Mouse (Mus musculus): ENCODE measurements around the gene Dpp6. TPM values are rescaled to one million over a fixed set of nuclear protein-coding genes. Genes with fewer than 3 reads are reported as not detected.

The Dpp6 gene
- polyA plus RNA-seq, 1 experiment from 2014 or later, result 0.06 TPM

DNA sequence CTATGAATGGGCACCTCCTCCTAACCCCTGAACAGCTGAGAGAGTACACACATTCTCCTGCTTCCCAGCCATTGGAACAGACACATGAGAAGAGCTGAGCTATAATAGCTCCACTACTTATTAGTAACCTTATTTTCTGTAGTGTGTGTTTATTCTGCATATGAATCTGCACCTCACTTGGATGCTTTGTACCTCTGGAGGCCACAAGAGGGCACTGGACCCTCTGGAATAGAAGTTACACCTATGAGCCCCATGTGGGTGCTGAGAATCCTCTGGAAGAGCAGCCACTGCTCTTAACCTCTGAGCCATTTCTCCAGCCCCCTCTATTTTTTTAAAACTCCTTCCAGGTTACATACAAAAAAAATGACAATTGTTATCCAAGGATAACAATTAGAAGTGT is 888.0 kb downstream of the Dpp6 start:
- Histone ChIP-seq H3K9ac (replicated peaks) (no peak overlapping the region), H3K27ac (ENCODE audit: low read depth) (no peak overlapping the region), H3K27me3 (ENCODE audit: insufficient read depth, low read length) (no peaks in the 10 kb centered on the region), H3K4me1 (ENCODE audit: insufficient read depth) (peaks cover 36% of the 10 kb centered on the region), H3K36me3 (replicated peaks; ENCODE audit: insufficient read depth, low read length) (no peaks in the 10 kb centered on the region), H3K4me3 (ENCODE audit: low read depth, low read length) (no peak overlapping the region), H3K4me2 (ENCODE audit: low read depth, low read length) (no peak overlapping the region), H3K9me3 (ENCODE audit: low read length) (no peaks in the 10 kb centered on the region)
- TF ChIP-seq EP300 (IDR thresholded peaks at IDR 0.05; ENCODE audit: low read depth), result no peak
- peak; percentile 55 for TF ChIP-seq CTCF (IDR thresholded peaks at IDR 0.05; ENCODE audit: low read depth)
- ATAC-seq (no peak), DNase-seq (no peak)

GRCm38 (mm10) chr5:27706551-27706950 is 889.5 kb downstream of the Dpp6 start:
- no peak overlapping the region for H3K9ac ChIP-seq (replicated peaks)
- no peak for ATAC-seq
- 45% methylated on average over 6 of the region's 6 CpGs for WGBS (ENCODE audit: insufficient replicate concordance)

GRCm38 (mm10) chr5:27707283-27707682 is 890.3 kb downstream of the Dpp6 start:
- ATAC-seq (peak; percentile 28; the same call in 1 of the 2 replicates), DNase-seq (no peak)
- Histone ChIP-seq H3K36me3 (replicated peaks; ENCODE audit: insufficient read depth, low read length) (no peaks in the 10 kb centered on the region), H3K27ac (ENCODE audit: low read depth) (peak overlapping the region; percentile 67), H3K4me1 (ENCODE audit: insufficient read depth) (peaks cover 37% of the 10 kb centered on the region), H3K9me3 (ENCODE audit: low read length) (no peaks in the 10 kb centered on the region), H3K4me2 (ENCODE audit: low read depth, low read length) (peak overlapping the region; percentile 26; the same call in 1 of the 2 replicates), H3K9ac (replicated peaks) (no peak overlapping the region; the same call in 1 of the 2 replicates), H3K4me3 (ENCODE audit: low read depth, low read length) (no peak overlapping the region), H3K27me3 (ENCODE audit: insufficient read depth, low read length) (no peaks in the 10 kb centered on the region)
- TF ChIP-seq CTCF (IDR thresholded peaks at IDR 0.05; ENCODE audit: low read depth) (no peak), EP300 (IDR thresholded peaks at IDR 0.05; ENCODE audit: low read depth) (no peak)

More at GRCm38 (mm10) chr5:27706551-27706950, 889.5 kb downstream of the Dpp6 start:
- Histone ChIP-seq H3K4me2 (ENCODE audit: low read depth, low read length) (no peak overlapping the region), H3K9me3 (ENCODE audit: low read length) (no peaks in the 10 kb centered on the region), H3K4me3 (ENCODE audit: low read depth, low read length) (no peak overlapping the region), H3K27me3 (ENCODE audit: insufficient read depth, low read length) (no peaks in the 10 kb centered on the region), H3K27ac (ENCODE audit: low read depth) (no peak overlapping the region), H3K36me3 (replicated peaks; ENCODE audit: insufficient read depth, low read length) (no peaks in the 10 kb centered on the region), H3K4me1 (ENCODE audit: insufficient read depth) (peaks cover 37% of the 10 kb centered on the region)
- no peak for DNase-seq
- no peak for TF ChIP-seq EP300 (IDR thresholded peaks at IDR 0.05; ENCODE audit: low read depth)
- TF ChIP-seq CTCF (IDR thresholded peaks at IDR 0.05; ENCODE audit: low read depth), result no peak

DNA sequence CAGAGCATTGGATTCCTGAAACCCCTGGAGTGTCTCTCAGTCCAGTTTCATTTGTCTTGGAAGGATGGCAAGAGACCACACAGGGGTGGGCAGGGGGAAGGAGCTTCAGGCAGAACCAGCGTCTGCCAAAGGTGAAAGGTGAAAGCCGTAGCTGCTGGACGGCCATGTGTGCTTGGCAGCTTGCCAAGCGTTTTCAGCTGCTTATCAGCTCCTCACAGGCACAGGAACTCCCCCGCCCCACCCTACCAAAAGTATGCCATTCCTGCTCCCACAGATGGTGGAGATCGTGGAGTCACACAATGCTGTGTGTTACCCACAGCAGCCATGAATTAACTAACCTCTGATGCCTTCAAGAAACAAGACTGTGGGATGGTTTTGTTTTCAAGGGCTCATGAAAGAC is 891.2 kb downstream of the Dpp6 start:
- 10% methylated on average over 6 of the region's 6 CpGs for WGBS (ENCODE audit: insufficient replicate concordance)
- DNase-seq (peak; percentile 84), ATAC-seq (peak; percentile 94)
- Histone ChIP-seq H3K27me3 (ENCODE audit: insufficient read depth, low read length) (no peaks in the 10 kb centered on the region), H3K4me3 (ENCODE audit: low read depth, low read length) (no peak overlapping the region; the same call in 1 of the 2 replicates), H3K9me3 (ENCODE audit: low read length) (no peaks in the 10 kb centered on the region), H3K9ac (replicated peaks) (no peak overlapping the region; the same call in 1 of the 2 replicates), H3K36me3 (replicated peaks; ENCODE audit: insufficient read depth, low read length) (no peaks in the 10 kb centered on the region), H3K27ac (ENCODE audit: low read depth) (peak overlapping the region; percentile 76), H3K4me1 (ENCODE audit: insufficient read depth) (peaks cover 37% of the 10 kb centered on the region), H3K4me2 (ENCODE audit: low read depth, low read length) (peak overlapping the region; percentile 29)
- TF ChIP-seq CTCF (IDR thresholded peaks at IDR 0.05; ENCODE audit: low read depth) (0 out of 2 replicates have a peak, but pooled peaks have one; percentile 5), EP300 (IDR thresholded peaks at IDR 0.05; ENCODE audit: low read depth) (peak; percentile 94)

GRCm38 (mm10) chr5:27711461-27712192 is 894.6 kb downstream of the Dpp6 start:
- Histone ChIP-seq H3K4me3 (ENCODE audit: low read depth, low read length) (no peak overlapping the region), H3K27ac (ENCODE audit: low read depth) (no peak overlapping the region), H3K4me2 (ENCODE audit: low read depth, low read length) (no peak overlapping the region), H3K9ac (replicated peaks) (no peak overlapping the region), H3K9me3 (ENCODE audit: low read length) (no peaks in the 10 kb centered on the region), H3K36me3 (replicated peaks; ENCODE audit: insufficient read depth, low read length) (no peaks in the 10 kb centered on the region), H3K27me3 (ENCODE audit: insufficient read depth, low read length) (no peaks in the 10 kb centered on the region), H3K4me1 (ENCODE audit: insufficient read depth) (peaks cover 33% of the 10 kb centered on the region)
- no peak for TF ChIP-seq EP300 (IDR thresholded peaks at IDR 0.05; ENCODE audit: low read depth)
- TF ChIP-seq CTCF (IDR thresholded peaks at IDR 0.05; ENCODE audit: low read depth), result no peak
- no peak for DNase-seq
- no peak for ATAC-seq
- 71% methylated on average over 8 of the region's 8 CpGs for WGBS (ENCODE audit: insufficient replicate concordance)

DNA sequence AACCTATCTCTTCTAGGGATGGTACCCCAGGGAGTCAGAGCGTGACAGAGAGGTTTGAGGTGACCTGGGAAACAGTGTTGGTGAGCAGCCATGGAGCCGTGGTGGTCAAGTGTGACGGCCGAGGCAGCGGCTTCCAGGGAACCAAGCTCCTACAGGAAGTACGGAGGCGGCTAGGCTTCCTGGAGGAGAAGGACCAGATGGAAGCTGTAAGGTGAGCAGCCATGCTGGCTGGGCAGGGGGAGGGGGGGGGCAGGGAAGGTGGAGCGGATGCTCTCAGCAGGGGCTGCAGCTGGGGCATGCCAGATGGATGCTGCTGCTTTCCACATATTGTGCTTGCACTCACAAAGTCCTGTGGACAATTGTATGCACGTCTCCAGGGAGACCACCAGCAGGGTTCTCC is 897.4 kb downstream of the Dpp6 start:
- H3K4me2 ChIP-seq (ENCODE audit: low read depth, low read length), result no peak overlapping the region
- H3K36me3 ChIP-seq (replicated peaks; ENCODE audit: insufficient read depth, low read length), result no peaks in the 10 kb centered on the region
- ATAC-seq (no peak), DNase-seq (no peak)
- H3K9me3 ChIP-seq (ENCODE audit: low read length), result no peaks in the 10 kb centered on the region
- no peaks in the 10 kb centered on the region for H3K27me3 ChIP-seq (ENCODE audit: insufficient read depth, low read length)
- H3K4me1 ChIP-seq (ENCODE audit: insufficient read depth), result peaks cover 8% of the 10 kb centered on the region
- H3K9ac ChIP-seq (replicated peaks), result no peak overlapping the region
- TF ChIP-seq CTCF (IDR thresholded peaks at IDR 0.05; ENCODE audit: low read depth), result no peak
- WGBS (ENCODE audit: insufficient replicate concordance), result 72% methylated on average over 9 of the region's 9 CpGs
- H3K27ac ChIP-seq (ENCODE audit: low read depth), result no peak overlapping the region
- no peak overlapping the region for H3K4me3 ChIP-seq (ENCODE audit: low read depth, low read length)

Data from liver, postnatal 0 days (tissue).